Mouse (Mus musculus) hindbrain, embryonic 14.5 days (tissue): ENCODE data around the gene Bicc1. TPM values are rescaled to one million over a fixed set of nuclear protein-coding genes. Genes with fewer than 3 reads are reported as not detected.

ENCODE experiments used
- ATAC-seq: fragments of 200-750 bp; cut with Nextera tagmentation; 2 replicates; pipeline ENCODE4 v1.8.0; 2017; ENCODE audit warnings: moderate number of reproducible peaks, mild to moderate bottlenecking, moderate TSS enrichment, moderate library complexity; ENCODE audit not compliant: low FRiP score
- DNase-seq: peaks from one replicate; pipeline ENCODE4 v3.0.0-alpha.2; 2015; ENCODE audit warnings: low spot score
- H3K27ac ChIP-seq: fragments of 300-500 bp; sonication (generic); 2 replicates; pipeline ENCODE4 v1.5.1; 2014; ENCODE audit warnings: mild to moderate bottlenecking, moderate library complexity
- H3K27me3 ChIP-seq: fragments of 300-500 bp; sonication (generic); 2 replicates; pipeline ENCODE4 v1.6.1; 2014; ENCODE audit warnings: mild to moderate bottlenecking, low read length, mixed read lengths; ENCODE audit not compliant: control insufficient read depth, insufficient read depth
- H3K36me3 ChIP-seq: fragments of 300-500 bp; sonication (generic); replicated peaks from 2 replicates; pipeline ENCODE4 v1.6.1; 2014; ENCODE audit not compliant: control insufficient read depth, insufficient read depth
- H3K4me1 ChIP-seq: fragments of 300-500 bp; sonication (generic); replicated peaks from 2 replicates; pipeline ENCODE4 v1.6.1; 2014; ENCODE audit warnings: antibody characterized with exemption, low read length, mixed read lengths; ENCODE audit not compliant: control insufficient read depth, insufficient read depth
- H3K4me2 ChIP-seq: fragments of 300-500 bp; sonication (generic); replicated peaks from 2 replicates; pipeline ENCODE4 v1.6.1; 2014; ENCODE audit warnings: mild to moderate bottlenecking, moderate library complexity
- H3K4me3 ChIP-seq: fragments of 300-500 bp; sonication (generic); replicated peaks from 2 replicates; pipeline ENCODE4 v1.5.1; 2014; ENCODE audit warnings: mild to moderate bottlenecking, low read length
- H3K9ac ChIP-seq: fragments of 300-500 bp; sonication (generic); 2 replicates; pipeline ENCODE4 v1.6.1; 2014
- H3K9me3 ChIP-seq: fragments of 300-500 bp; sonication (generic); 2 replicates; pipeline ENCODE4 v1.6.1; 2016; ENCODE audit warnings: low read length; ENCODE audit not compliant: control insufficient read depth
- WGBS: fragments of 180-500 bp; shearing (Covaris S2); extraction: QIAGEN DNeasy Blood & Tissue Kit; methylation state at CpG from one replicate; pipeline ENCODE4 v1.1.7; 2014; 5-methylcytosine and 5-hydroxymethylcytosine counted together
- polyA plus RNA-seq: library from polyadenylated mRNA; unstranded; fragments of >200 nt; fragmentation: Nextera tagmentation; extraction: Ambion mirVana; gene quantifications from 2 replicates; pipeline ENCODE4 v1.2.1, GENCODE M21; 2014

The Bicc1 gene
- polyA plus RNA-seq, 1 experiment from 2014 or later, result 6.8 TPM

- H3K36me3 ChIP-seq, result no peaks in the 10 kb centered on the region
- no peak for DNase-seq
- H3K9me3 ChIP-seq, result no peaks in the 10 kb centered on the region
- no peak for ATAC-seq
- H3K4me3 ChIP-seq, result no peak overlapping the region
- no peak overlapping the region for H3K9ac ChIP-seq
- no peak overlapping the region for H3K4me2 ChIP-seq
- no peaks in the 10 kb centered on the region for H3K27me3 ChIP-seq
- H3K4me1 ChIP-seq, result no peaks in the 10 kb centered on the region; the same call in 1 of the 2 replicates
- WGBS, result 79% methylated on average over 2 of the region's 2 CpGs
- no peak overlapping the region for H3K27ac ChIP-seq
Observed at GRCm38 (mm10) chr10:71060269-71060668, 99.2 kb downstream of the Bicc1 start.

GRCm38 (mm10) chr10:71058616-71059247 lies 100.8 kb downstream of the Bicc1 start:
- no peak overlapping the region for H3K9ac ChIP-seq
- peak; percentile 44 for DNase-seq
- no peaks in the 10 kb centered on the region; the same call in 1 of the 2 replicates for H3K4me1 ChIP-seq
- no peaks in the 10 kb centered on the region for H3K36me3 ChIP-seq
- H3K4me3 ChIP-seq, result no peak overlapping the region
- no peak; the same call in 1 of the 2 replicates for ATAC-seq
- H3K4me2 ChIP-seq, result no peak overlapping the region
- H3K27me3 ChIP-seq, result no peaks in the 10 kb centered on the region
- no peak overlapping the region for H3K27ac ChIP-seq
- 46% methylated on average over 14 of the region's 14 CpGs for WGBS
- H3K9me3 ChIP-seq, result no peaks in the 10 kb centered on the region

- H3K4me1 ChIP-seq, result no peaks in the 10 kb centered on the region; the same call in 1 of the 2 replicates
- no peak overlapping the region for H3K4me2 ChIP-seq
- no peak overlapping the region for H3K4me3 ChIP-seq
- WGBS, result 86% methylated on average over 5 of the region's 5 CpGs
- no peak overlapping the region for H3K27ac ChIP-seq
- no peaks in the 10 kb centered on the region for H3K9me3 ChIP-seq
- ATAC-seq, result no peak
- no peaks in the 10 kb centered on the region for H3K36me3 ChIP-seq
- H3K9ac ChIP-seq, result no peak overlapping the region
- no peak for DNase-seq
- no peaks in the 10 kb centered on the region for H3K27me3 ChIP-seq
Observed at GRCm38 (mm10) chr10:71058070-71058469, 101.4 kb downstream of the Bicc1 start.

GRCm38 (mm10) chr10:71052748-71053147 lies 106.8 kb downstream of the Bicc1 start:
- no peaks in the 10 kb centered on the region for H3K36me3 ChIP-seq
- ATAC-seq (no peak), DNase-seq (no peak)
- H3K4me2 ChIP-seq, result no peak overlapping the region
- WGBS, result 65% methylated on average over 9 of the region's 9 CpGs
- no peak overlapping the region for H3K4me3 ChIP-seq
- H3K4me1 ChIP-seq, result 0 out of 2 replicates have a peak, but pooled peaks cover 4% of the 10 kb centered on the region
- no peak overlapping the region for H3K27ac ChIP-seq
- no peaks in the 10 kb centered on the region for H3K9me3 ChIP-seq
- no peaks in the 10 kb centered on the region for H3K27me3 ChIP-seq
- H3K9ac ChIP-seq, result no peak overlapping the region

- H3K4me1 ChIP-seq, result 0 out of 2 replicates have a peak, but pooled peaks cover 4% of the 10 kb centered on the region
- no peaks in the 10 kb centered on the region for H3K27me3 ChIP-seq
- ATAC-seq (no peak), DNase-seq (no peak)
- H3K9ac ChIP-seq, result no peak overlapping the region
- no peak overlapping the region for H3K27ac ChIP-seq
- 65% methylated on average over 7 of the region's 7 CpGs for WGBS
- no peaks in the 10 kb centered on the region for H3K9me3 ChIP-seq
- H3K4me3 ChIP-seq, result no peak overlapping the region
- H3K4me2 ChIP-seq, result no peak overlapping the region
- H3K36me3 ChIP-seq, result no peaks in the 10 kb centered on the region
Observed at GRCm38 (mm10) chr10:71052208-71052607, 107.3 kb downstream of the Bicc1 start.

- Histone ChIP-seq H3K36me3 (no peaks in the 10 kb centered on the region), H3K4me2 (no peak overlapping the region), H3K27me3 (no peaks in the 10 kb centered on the region), H3K9me3 (no peaks in the 10 kb centered on the region), H3K4me1 (0 out of 2 replicates have a peak, but pooled peaks cover 4% of the 10 kb centered on the region), H3K4me3 (no peak overlapping the region), H3K27ac (no peak overlapping the region), H3K9ac (no peak overlapping the region)
- ATAC-seq, result no peak
- no peak for DNase-seq
- 91% methylated on average over 10 of the region's 10 CpGs for WGBS
Observed at GRCm38 (mm10) chr10:71050722-71051333, 108.7 kb downstream of the Bicc1 start.

- WGBS, result 90% methylated on average over 17 of the region's 17 CpGs
- Histone ChIP-seq H3K9me3 (no peaks in the 10 kb centered on the region), H3K4me3 (no peak overlapping the region), H3K27ac (no peak overlapping the region), H3K9ac (no peak overlapping the region), H3K27me3 (no peaks in the 10 kb centered on the region), H3K4me1 (0 out of 2 replicates have a peak, but pooled peaks cover 4% of the 10 kb centered on the region), H3K36me3 (no peaks in the 10 kb centered on the region), H3K4me2 (no peak overlapping the region)
- ATAC-seq (no peak), DNase-seq (no peak)
Observed at GRCm38 (mm10) chr10:71049294-71049693, 110.2 kb downstream of the Bicc1 start.

- no peak overlapping the region for H3K27ac ChIP-seq
- H3K9ac ChIP-seq, result no peak overlapping the region
- no peak overlapping the region for H3K4me2 ChIP-seq
- ATAC-seq, result no peak
- WGBS, result 78% methylated on average over 1 of the region's 1 CpGs
- no peaks in the 10 kb centered on the region for H3K36me3 ChIP-seq
- no peaks in the 10 kb centered on the region for H3K27me3 ChIP-seq
- no peak for DNase-seq
- H3K4me3 ChIP-seq, result no peak overlapping the region
- no peaks in the 10 kb centered on the region; the same call in 1 of the 2 replicates for H3K9me3 ChIP-seq
- H3K4me1 ChIP-seq, result no peaks in the 10 kb centered on the region
Observed at GRCm38 (mm10) chr10:71044410-71044809, 115.1 kb downstream of the Bicc1 start.

GRCm38 (mm10) chr10:71041874-71042273 lies 117.6 kb downstream of the Bicc1 start:
- no peak for DNase-seq
- H3K27ac ChIP-seq, result 0 out of 2 replicates have a peak overlapping the region, but pooled peaks have one; percentile 5

More at GRCm38 (mm10) chr10:71041874-71042273, 117.6 kb downstream of the Bicc1 start:
- WGBS, result 47% methylated on average over 4 of the region's 4 CpGs
- H3K9me3 ChIP-seq, result no peaks in the 10 kb centered on the region; the same call in 1 of the 2 replicates
- ATAC-seq, result no peak
- no peak overlapping the region for H3K9ac ChIP-seq
- H3K4me2 ChIP-seq, result no peak overlapping the region
- H3K27me3 ChIP-seq, result no peaks in the 10 kb centered on the region
- H3K4me1 ChIP-seq, result no peaks in the 10 kb centered on the region
- H3K36me3 ChIP-seq, result no peaks in the 10 kb centered on the region
- no peak overlapping the region for H3K4me3 ChIP-seq
